Mouse (Mus musculus) left cerebral cortex, postnatal 36 days (tissue): Measurements from ENCODE around the gene Aip. TPM values are rescaled to one million over a fixed set of nuclear protein-coding genes. Genes with fewer than 3 reads are reported as not detected.
A peak's percentile ranks its signal among the peaks of the same experiment; 100 is the strongest.

Experiments
- DNase-seq, 2 experiments: peaks; one replicate each; pipeline ENCODE4 v3.0.0; 2021 to 2022; ENCODE audit warnings: low spot score in 2 of 2, mixed read lengths in 1 of 2
- intact Hi-C: fragments of 180-260 bp; cut with DNase I; formaldehyde crosslinking; loops from one replicate; pipeline ENCODE4 v1.15.1; 2025
- total RNA-seq, 2 experiments: library from RNA; stranded (reverse); gene quantifications; 2 replicates each; pipeline ENCODE4 v1.2.3; 2021

The Aip gene
- 100 to 1,000 TPM; 106 to 133 TPM for total RNA-seq

GRCm38 (mm10) chr19:4125741-4126696 lies at the start of gene Aip:
TSS of gene Aip (minus strand) at chr19:4125858.
- intact Hi-C loops, result loop anchor here (2.0 to 5.0 kb wide), 3 partner anchors 37 to 106 kb away; partner anchors contain the start of genes Pold4, Ppp1ca, Rps6kb2 and Tbc1d10c
- DNase-seq, result peak; percentile 97

- DNase-seq, result no peak
- intact Hi-C loops, result no loop called here
Observed at GRCm38 (mm10) chr19:4172925-4173324, 47.3 kb upstream of the Aip start.

- no peak for DNase-seq
- intact Hi-C loops, result loop anchor here (2.0 kb wide), 1 partner anchor 15 kb away; no protein-coding TSS in a partner anchor
Observed at GRCm38 (mm10) chr19:4171393-4172290, 46.0 kb upstream of the Aip start.

GRCm38 (mm10) chr19:4170723-4171392 lies 45.2 kb upstream of the Aip start:
- intact Hi-C loops, result loop anchor here (2.0 kb wide), 1 partner anchor 16 kb away; no protein-coding TSS in a partner anchor
- no peak for DNase-seq

- intact Hi-C loops, result loop anchor here (1.0 to 5.0 kb wide), 3 partner anchors 17 to 61 kb away; partner anchors contain the start of genes Pold4 and Rad9a
- no peak for DNase-seq
Observed at GRCm38 (mm10) chr19:4169810-4170209, 44.2 kb upstream of the Aip start.

GRCm38 (mm10) chr19:4169378-4169784 lies 43.7 kb upstream of the Aip start:
- DNase-seq, result peak; percentile 100
- intact Hi-C loops, result loop anchor here (1.0 to 5.0 kb wide), 2 partner anchors 33 to 62 kb away; partner anchors contain the start of genes Pold4 and Rad9a

GRCm38 (mm10) chr19:4166678-4167476 lies 41.2 kb upstream of the Aip start:
- DNase-seq, result no peak
- intact Hi-C loops, result loop anchor here (5.0 kb wide), 1 partner anchor 35 kb away; the partner anchor contains the start of gene Rad9a

GRCm38 (mm10) chr19:4164721-4165120 lies 39.1 kb upstream of the Aip start:
- DNase-seq, result no peak
- intact Hi-C loops, result loop anchor here (5.0 kb wide), 1 partner anchor 38 kb away; the partner anchor contains the start of gene Rad9a

- DNase-seq, result no peak
- intact Hi-C loops, result no loop called here
Observed at GRCm38 (mm10) chr19:4164100-4164499, 38.4 kb upstream of the Aip start.

- intact Hi-C loops, result loop anchor here (2.0 kb wide), 2 partner anchors 15 to 39 kb away; partner anchors contain the start of genes Aip and Coro1b
- no peak for DNase-seq
Observed at GRCm38 (mm10) chr19:4163543-4163887, 37.9 kb upstream of the Aip start.

- intact Hi-C loops, result loop anchor here (2.0 kb wide), 2 partner anchors 14 to 38 kb away; partner anchors contain the start of genes Aip and Coro1b
- DNase-seq, result peak; percentile 96 to 98
Observed at GRCm38 (mm10) chr19:4162646-4163542, 37.2 kb upstream of the Aip start, which contains the start of gene Rps6kb2. TSS of gene Rps6kb2 (minus strand) at chr19:4163354.

GRCm38 (mm10) chr19:4159049-4159448 lies 33.4 kb upstream of the Aip start:
- intact Hi-C loops, result no loop called here
- no peak for DNase-seq

- intact Hi-C loops, result no loop called here
- DNase-seq, result no peak
Observed at GRCm38 (mm10) chr19:4156771-4157170, 31.1 kb upstream of the Aip start.

- intact Hi-C loops, result no loop called here
- DNase-seq, result no peak
Observed at GRCm38 (mm10) chr19:4156073-4156579, 30.5 kb upstream of the Aip start.

- intact Hi-C loops, result no loop called here
- no peak for DNase-seq
Observed at GRCm38 (mm10) chr19:4155223-4156072, 29.8 kb upstream of the Aip start.
